Mouse (Mus musculus): ENCODE results near the gene Arhgap18. TPM values are rescaled to one million over a fixed set of nuclear protein-coding genes. Genes with fewer than 3 reads are reported as not detected.
A peak's percentile ranks its signal among the peaks of the same experiment; 100 is the strongest.
"Not testable (repeated sequence)": the region's sequence is repeated elsewhere in the genome, so short reads cannot be mapped to it uniquely, and the experiment has no call there.

Gene Arhgap18
- total RNA-seq, 1 experiment from 2014 or later: 46.4 TPM

DNA sequence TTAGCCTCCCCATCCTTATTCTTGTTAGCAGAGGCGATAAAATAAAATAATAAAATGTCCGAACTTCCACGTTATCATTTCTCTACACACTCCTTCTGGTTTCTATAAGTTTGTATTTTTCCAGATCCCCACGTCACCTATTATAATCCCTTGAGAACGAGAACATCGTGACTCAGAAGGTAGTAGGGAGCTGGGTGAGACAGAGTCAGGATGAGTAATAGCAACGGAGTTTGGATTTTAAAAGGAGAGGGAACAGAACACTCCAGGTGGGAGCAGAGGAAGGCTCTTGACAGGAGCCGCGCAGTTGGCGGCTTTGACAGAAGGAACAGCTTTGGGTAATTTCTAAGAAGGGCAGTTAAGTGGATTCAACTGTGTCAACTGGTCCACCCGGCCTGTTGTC, 124.1 kb downstream of the Arhgap18 start:
- no peak for ATAC-seq (ENCODE audit: extremely low read depth, insufficient number of reproducible peaks, low FRiP score, poor library complexity, severe bottlenecking)

DNA sequence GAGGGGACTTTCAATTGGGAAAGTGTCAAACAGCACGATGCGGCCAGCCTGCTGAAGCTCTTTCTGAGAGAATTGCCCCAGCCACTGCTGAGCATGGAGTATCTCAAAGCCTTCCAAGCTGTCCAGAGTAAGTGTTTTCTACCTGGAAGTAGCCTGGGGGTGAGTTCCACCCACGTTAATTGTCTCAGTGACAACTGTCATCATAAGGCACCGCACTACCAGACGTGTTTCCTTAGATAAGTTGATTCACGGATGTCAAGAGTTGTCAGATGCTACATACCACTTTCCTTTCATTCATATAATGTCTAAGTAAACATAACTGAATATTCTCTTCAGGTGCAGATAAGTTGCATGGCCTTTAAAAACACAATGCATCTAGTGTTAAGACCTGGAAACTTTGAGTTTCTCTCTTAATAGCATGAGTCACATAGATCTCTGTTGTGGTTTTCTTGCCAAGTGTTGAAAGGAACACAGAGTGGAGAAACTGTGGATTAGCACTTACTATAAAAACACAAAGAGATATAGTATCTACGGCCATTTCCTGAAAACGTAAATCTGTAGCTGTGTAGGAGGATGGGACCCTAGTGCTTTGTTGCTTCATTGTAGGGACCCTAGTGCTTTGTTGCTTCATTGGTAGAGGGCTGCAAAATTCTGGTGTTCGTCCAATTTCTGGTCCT, 125.8 kb downstream of the Arhgap18 start:
- no peak for ATAC-seq (ENCODE audit: extremely low read depth, insufficient number of reproducible peaks, low FRiP score, poor library complexity, severe bottlenecking)

GRCm38 (mm10) chr10:26884949-26885348, 131.7 kb downstream of the Arhgap18 start:
- no peak for ATAC-seq (ENCODE audit: extremely low read depth, insufficient number of reproducible peaks, low FRiP score, poor library complexity, severe bottlenecking)

DNA sequence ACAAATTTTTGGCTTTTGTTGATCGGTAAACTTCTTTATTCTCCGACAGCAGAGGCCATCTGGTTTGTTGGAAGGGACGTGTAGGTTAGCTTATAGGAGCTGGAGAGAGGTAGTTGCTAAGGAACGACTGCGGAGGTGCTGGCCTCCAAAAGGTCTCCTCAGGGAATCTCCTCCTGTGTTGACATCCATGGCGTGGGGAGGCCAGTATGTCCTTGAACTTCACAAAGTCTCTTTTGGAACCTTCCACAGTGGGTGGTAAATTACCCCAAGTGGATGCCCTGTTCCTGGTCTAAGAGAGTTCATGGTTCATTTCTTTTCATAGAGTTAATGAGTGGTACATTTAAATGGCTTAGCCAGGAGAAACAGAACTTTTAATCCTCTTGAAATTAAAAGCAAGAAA, 136.0 kb downstream of the Arhgap18 start:
- no peak for ATAC-seq (ENCODE audit: extremely low read depth, insufficient number of reproducible peaks, low FRiP score, poor library complexity, severe bottlenecking)

GRCm38 (mm10) chr10:26889754-26890153, 136.5 kb downstream of the Arhgap18 start:
- no peak for ATAC-seq (ENCODE audit: extremely low read depth, insufficient number of reproducible peaks, low FRiP score, poor library complexity, severe bottlenecking)

DNA sequence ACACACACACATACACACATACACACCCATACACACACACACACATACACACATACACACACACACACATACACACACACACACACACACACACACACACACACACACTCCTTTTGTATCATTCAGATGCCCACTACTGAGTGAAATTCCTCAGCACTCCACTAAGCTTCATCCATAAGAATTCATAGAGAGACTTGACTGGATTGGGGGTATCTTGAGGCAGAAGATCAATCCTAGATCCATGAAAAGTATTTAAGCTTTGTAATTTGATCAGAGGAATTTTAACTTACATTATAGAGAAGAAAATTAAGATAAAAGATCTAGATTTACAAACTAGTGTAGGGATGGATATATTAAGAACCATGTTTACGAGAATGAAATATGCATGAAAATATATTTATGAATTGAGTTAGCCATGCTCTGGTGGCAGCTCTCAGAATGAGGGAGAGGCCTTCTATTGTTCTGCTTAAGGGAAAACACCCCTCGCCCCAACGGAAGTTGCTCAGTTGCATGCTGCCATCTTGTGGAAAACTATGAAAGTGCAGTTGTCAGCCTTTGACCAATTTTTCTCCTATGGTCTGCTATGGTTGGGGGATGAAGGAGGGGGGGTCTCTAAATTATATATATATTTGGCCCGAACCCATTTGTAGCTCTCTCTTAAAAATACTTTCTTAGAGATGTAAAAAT, 137.2 kb downstream of the Arhgap18 start:
- peak; percentile 93 for ATAC-seq (ENCODE audit: extremely low read depth, insufficient number of reproducible peaks, low FRiP score, poor library complexity, severe bottlenecking)

- no peak for ATAC-seq (ENCODE audit: extremely low read depth, insufficient number of reproducible peaks, low FRiP score, poor library complexity, severe bottlenecking)
Measured at GRCm38 (mm10) chr10:26893091-26893490, 139.9 kb downstream of the Arhgap18 start.

DNA sequence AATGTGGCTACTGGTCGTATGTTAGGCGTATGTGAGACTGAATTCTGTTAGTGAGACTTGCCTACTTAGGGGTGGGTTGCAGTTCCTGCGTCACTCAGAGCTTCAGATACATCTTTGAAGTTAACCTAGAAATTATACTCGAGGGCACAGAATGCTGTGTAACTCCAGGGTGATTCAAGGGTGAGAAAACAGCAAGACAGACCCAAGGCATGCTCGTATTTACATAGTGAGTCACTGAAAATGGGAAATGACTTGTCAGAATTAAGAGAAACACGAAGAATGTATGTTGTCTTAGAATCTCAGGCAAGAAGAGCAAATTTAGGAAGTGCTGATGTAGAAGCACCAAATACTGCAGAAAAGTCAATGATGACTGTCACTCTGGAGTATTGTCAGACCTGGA, 142.5 kb downstream of the Arhgap18 start:
- no peak for ATAC-seq (ENCODE audit: extremely low read depth, insufficient number of reproducible peaks, low FRiP score, poor library complexity, severe bottlenecking)

- no peak for ATAC-seq (ENCODE audit: extremely low read depth, insufficient number of reproducible peaks, low FRiP score, poor library complexity, severe bottlenecking)
Measured at GRCm38 (mm10) chr10:26900426-26900825, 147.2 kb downstream of the Arhgap18 start.

GRCm38 (mm10) chr10:26903781-26904180, 150.6 kb downstream of the Arhgap18 start:
- no peak for ATAC-seq (ENCODE audit: extremely low read depth, insufficient number of reproducible peaks, low FRiP score, poor library complexity, severe bottlenecking)

DNA sequence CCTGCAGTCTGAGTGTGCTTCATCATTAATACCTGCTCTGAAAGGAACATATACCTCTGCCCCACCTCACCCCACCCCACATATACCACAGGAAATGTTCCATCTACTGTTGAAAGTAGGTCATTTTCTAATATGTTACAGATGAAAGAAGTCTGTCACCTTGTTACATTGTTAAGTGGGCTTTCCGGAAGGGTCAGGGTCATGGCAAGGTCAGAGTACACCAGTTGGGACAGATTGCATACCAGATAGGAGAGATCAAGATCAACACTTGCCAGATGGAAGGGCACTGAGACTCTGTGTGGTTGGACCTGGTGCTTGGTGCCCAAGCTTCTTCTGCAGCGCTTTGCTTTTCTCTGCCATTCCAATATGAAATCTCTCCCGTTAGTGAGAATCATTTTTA, 158.0 kb downstream of the Arhgap18 start:
- ATAC-seq (ENCODE audit: extremely low read depth, insufficient number of reproducible peaks, low FRiP score, poor library complexity, severe bottlenecking): no peak

GRCm38 (mm10) chr10:26912112-26912797, 159.0 kb downstream of the Arhgap18 start:
- no peak for ATAC-seq (ENCODE audit: extremely low read depth, insufficient number of reproducible peaks, low FRiP score, poor library complexity, severe bottlenecking)

DNA sequence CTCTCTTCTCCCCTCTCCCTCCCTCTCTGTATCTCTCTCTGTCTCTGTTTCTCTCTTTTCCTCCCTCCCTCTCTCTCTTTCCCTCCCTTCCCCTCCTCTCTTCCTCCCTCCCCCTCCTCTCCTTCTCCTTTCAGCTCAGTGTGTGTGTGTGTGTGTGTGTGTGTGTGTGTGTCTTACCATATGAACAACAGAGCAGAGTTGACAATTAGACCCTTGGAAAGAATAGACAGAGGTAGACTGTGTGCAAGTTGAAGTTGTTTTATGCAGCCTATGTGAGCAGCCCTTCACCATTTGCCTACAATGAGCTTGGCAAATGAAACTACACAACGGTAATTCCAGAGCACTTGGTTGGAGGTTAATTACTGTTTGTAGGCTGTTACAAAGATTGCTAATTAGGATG, 159.6 kb downstream of the Arhgap18 start:
- no peak for ATAC-seq (ENCODE audit: extremely low read depth, insufficient number of reproducible peaks, low FRiP score, poor library complexity, severe bottlenecking)

- no peak for ATAC-seq (ENCODE audit: extremely low read depth, insufficient number of reproducible peaks, low FRiP score, poor library complexity, severe bottlenecking)
Measured at GRCm38 (mm10) chr10:26919307-26919977, 166.2 kb downstream of the Arhgap18 start.

DNA sequence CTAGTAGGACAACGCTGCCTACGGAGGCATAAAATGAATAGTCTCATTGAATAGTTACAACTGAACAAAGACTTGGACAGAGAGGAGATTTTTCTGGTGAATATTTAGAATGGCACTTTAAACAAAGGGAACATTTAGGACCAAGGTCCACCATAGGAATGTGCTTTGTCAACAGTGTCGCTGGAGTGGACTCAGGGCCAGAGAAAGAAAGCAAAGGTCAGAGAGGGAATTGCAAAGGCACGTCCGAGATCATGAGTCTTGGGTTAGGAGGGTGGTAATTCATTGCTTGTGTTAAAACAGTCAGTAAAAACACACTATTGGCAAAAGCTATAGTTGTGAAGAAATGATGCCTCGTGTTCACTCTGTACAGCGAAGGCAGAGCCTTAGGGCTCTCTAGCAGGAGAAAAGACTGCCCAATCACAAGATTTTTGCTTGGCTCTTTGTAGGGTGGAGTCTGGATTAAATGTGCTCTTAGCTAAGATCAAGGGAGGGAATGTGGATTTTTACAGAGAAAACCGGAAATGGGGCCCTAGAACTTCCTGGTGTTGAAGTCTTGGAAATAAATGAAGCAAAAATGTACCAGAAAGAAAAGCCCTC, 167.3 kb downstream of the Arhgap18 start:
- no peak for ATAC-seq (ENCODE audit: extremely low read depth, insufficient number of reproducible peaks, low FRiP score, poor library complexity, severe bottlenecking)

- not testable (repeated sequence) for ATAC-seq (ENCODE audit: extremely low read depth, insufficient number of reproducible peaks, low FRiP score, poor library complexity, severe bottlenecking)
Measured at GRCm38 (mm10) chr10:26936056-26936455, 182.8 kb downstream of the Arhgap18 start.

DNA sequence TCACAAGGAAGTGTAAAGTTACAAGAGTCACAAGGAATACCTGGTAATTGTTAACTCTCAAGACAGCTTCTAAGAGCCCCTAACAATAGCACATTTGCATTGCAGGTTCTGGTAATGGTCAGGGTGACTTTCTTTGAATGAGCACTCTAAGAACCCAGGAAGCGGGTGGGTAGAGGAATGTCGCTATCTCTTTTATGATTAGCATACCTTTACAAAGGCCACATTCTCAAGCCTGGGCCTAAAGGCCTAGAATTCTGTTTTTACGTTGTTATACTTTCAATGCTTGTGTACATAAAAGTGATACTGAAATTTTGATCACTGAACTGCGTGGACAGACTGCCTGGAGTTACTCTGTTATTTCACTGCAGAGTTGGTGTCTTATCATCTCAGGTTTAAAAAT, 185.2 kb downstream of the Arhgap18 start:
- not testable (repeated sequence) for ATAC-seq (ENCODE audit: extremely low read depth, insufficient number of reproducible peaks, low FRiP score, poor library complexity, severe bottlenecking)

DNA sequence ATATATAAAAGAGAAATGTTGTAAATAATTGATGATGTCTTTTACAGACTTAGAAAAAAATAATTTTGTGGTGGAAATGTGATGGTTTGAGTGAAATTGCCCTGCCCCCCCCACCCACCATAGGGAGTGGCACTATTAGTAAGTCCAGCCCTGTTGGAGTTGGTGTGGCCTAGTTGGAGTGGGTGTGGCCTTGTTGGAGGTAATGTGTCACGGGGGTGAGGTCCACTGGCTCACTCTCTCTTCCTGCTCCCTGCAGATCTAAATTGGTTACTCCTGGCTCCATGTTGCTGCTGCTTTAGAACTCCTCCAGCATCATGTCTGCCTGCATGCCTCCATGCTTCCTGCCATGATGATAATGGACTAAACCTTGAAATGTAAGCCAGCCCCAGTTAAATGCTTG, 186.3 kb downstream of the Arhgap18 start:
- ATAC-seq (ENCODE audit: extremely low read depth, insufficient number of reproducible peaks, low FRiP score, poor library complexity, severe bottlenecking): no peak

DNA sequence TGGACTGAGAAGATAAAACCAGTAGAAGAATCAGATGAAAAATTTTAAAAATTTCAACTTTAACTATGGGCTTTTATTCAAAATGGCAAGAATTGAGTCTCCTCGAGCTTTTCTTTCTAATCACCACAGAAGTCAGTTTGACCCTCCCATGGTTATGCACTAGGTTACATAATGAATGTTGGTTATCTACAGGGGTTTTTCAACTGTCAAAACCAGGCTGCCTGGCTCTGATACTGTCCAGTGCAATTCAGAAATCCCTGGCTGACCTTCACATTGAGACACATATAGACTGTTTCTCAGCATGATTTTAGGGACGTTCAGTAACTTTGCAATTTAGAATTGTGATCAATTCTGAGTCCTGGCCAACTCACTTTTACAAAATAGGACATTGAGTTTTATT, 195.1 kb downstream of the Arhgap18 start:
- ATAC-seq (ENCODE audit: extremely low read depth, insufficient number of reproducible peaks, low FRiP score, poor library complexity, severe bottlenecking): no peak

Measured in neutrophil, adult 5-6 weeks (primary cell).